10 mouse cellular contexts compared by ENCODE assay signal in the genomic region with DNA sequence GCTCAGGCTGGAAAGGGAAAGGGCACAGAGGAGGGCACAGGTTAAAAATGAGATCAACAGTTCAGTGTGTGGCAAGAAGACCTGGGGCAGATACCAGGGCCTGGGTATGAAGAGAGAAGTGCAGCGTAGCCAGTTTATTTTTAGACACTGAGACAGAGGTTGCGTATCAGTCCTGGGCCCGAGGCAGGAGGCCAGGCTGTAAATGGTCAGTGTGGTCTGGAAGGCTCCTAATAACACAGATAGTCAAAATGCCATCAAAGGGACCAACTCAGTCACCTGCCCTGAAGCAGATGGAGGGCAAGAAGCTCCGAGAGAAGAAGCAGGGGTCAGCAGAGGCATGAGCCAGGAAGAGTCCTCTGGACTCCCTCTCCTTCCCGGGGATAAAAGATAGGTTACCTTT. TPM values are rescaled to one million over a fixed set of nuclear protein-coding genes. Genes with fewer than 3 reads are reported as not detected.
A peak's percentile ranks its signal among the peaks of the same experiment; 100 is the strongest.
DNase-seq lines count a peak whose midpoint lies in the region; ATAC-seq and TF ChIP-seq lines count a peak whose summit lies in the region.
"Had no signal": no experiment of that assay in that cellular context is flagged by ENCODE, and none has a peak within 500 bp of the region (broad histone marks: within the 10 kb centered on the region; RNA-seq: fewer than 3 reads in every experiment).

No protein-coding gene starts in this region.

- no peak for ATAC-seq in hindbrain, embryonic 12.5 days (ENCODE audit: low FRiP score)
- peak; percentile 57 for ATAC-seq in Patski
- no peak for ATAC-seq in liver, embryonic 13.5 days (ENCODE audit: low read depth)

- no peak overlapping the region for H3K4me3 ChIP-seq in hindbrain, embryonic 10.5 days
- H3K4me3 ChIP-seq in hindbrain, embryonic 12.5 days, result no peak overlapping the region
- H3K4me3 ChIP-seq in liver, embryonic 13.5 days (replicated peaks), result no peak overlapping the region
- H3K4me3 ChIP-seq in cerebellum, adult 2 months (replicated peaks; ENCODE audit: insufficient read depth, low read depth, low read length), result no peak overlapping the region

- 84% methylated on average over 5 of the region's 5 CpGs for WGBS in hindbrain, embryonic 10.5 days
- 87% methylated on average over 5 of the region's 5 CpGs for WGBS in hindbrain, embryonic 12.5 days
- WGBS in liver, embryonic 13.5 days (ENCODE audit: insufficient replicate concordance), result 45% methylated on average over 5 of the region's 5 CpGs
- WGBS in cerebellum, adult 2 months, result 55% methylated on average over 5 of the region's 5 CpGs

- H3K27me3 ChIP-seq in hindbrain, embryonic 10.5 days (ENCODE audit: insufficient read depth, poor library complexity, severe bottlenecking), result no peaks in the 10 kb centered on the region
- no peaks in the 10 kb centered on the region for H3K27me3 ChIP-seq in hindbrain, embryonic 12.5 days
- H3K27me3 ChIP-seq in Patski, result no peaks in the 10 kb centered on the region
- H3K27me3 ChIP-seq in liver, embryonic 13.5 days, result no peaks in the 10 kb centered on the region; the same call in 1 of the 2 replicates
- H3K27me3 ChIP-seq in cerebellum, adult 2 months (ENCODE audit: control insufficient read depth, insufficient read depth, low read length), result no peaks in the 10 kb centered on the region

- H3K4me1 ChIP-seq in hindbrain, embryonic 10.5 days (replicated peaks), result peaks cover 90% of the 10 kb centered on the region
- H3K4me1 ChIP-seq in hindbrain, embryonic 12.5 days, result peaks cover 74% of the 10 kb centered on the region
- H3K4me1 ChIP-seq in liver, embryonic 13.5 days (replicated peaks), result peaks cover 89% of the 10 kb centered on the region
- peaks cover 22% of the 10 kb centered on the region for H3K4me1 ChIP-seq in cerebellum, adult 2 months (ENCODE audit: control insufficient read depth, insufficient read depth, low read length)

- H3K9ac ChIP-seq in hindbrain, embryonic 12.5 days, result no peak overlapping the region
- H3K9ac ChIP-seq in liver, embryonic 13.5 days, result 0 out of 2 replicates have a peak overlapping the region, but pooled peaks have one; percentile 23

- H3K4me2 ChIP-seq in hindbrain, embryonic 12.5 days (replicated peaks), result no peak overlapping the region
- 0 out of 2 replicates have a peak overlapping the region, but pooled peaks have one; percentile 2 for H3K4me2 ChIP-seq in liver, embryonic 13.5 days
- H3K4me2 ChIP-seq: midbrain, embryonic 11.5 days had no signal

- no peak for DNase-seq in hindbrain, embryonic 10.5 days (ENCODE audit: low spot score)
- no peak for DNase-seq in Patski (ENCODE audit: low read depth, low spot score)
- DNase-seq in heart, adult 9 months (ENCODE audit: low spot score in 2 of 2), result peak; percentile 69 to 71
- DNase-seq in liver, embryonic 13.5 days, result no peak
- no peak for DNase-seq in right cerebral cortex, adult 2 months (ENCODE audit: low spot score in 2 of 2)
- no peak for DNase-seq in cerebellum, adult 2 months
- no peak for DNase-seq in thymus, postnatal 0 days (ENCODE audit: low spot score)
- DNase-seq: cerebellum, adult 11-12 months had no signal

- H3K9me3 ChIP-seq in hindbrain, embryonic 10.5 days, result no peaks in the 10 kb centered on the region
- no peaks in the 10 kb centered on the region for H3K9me3 ChIP-seq in hindbrain, embryonic 12.5 days (replicated peaks)
- H3K9me3 ChIP-seq in liver, embryonic 13.5 days (replicated peaks), result no peaks in the 10 kb centered on the region

- TF ChIP-seq POLR2A in cerebellum, adult 2 months (IDR thresholded peaks at IDR 0.05; ENCODE audit: borderline replicate concordance, insufficient read depth, low read length), result no peak

- H3K27ac ChIP-seq in hindbrain, embryonic 10.5 days, result 0 out of 2 replicates have a peak overlapping the region, but pooled peaks have one; percentile 40
- H3K27ac ChIP-seq in hindbrain, embryonic 12.5 days, result no peak overlapping the region
- H3K27ac ChIP-seq in liver, embryonic 13.5 days, result no peak overlapping the region; the same call in 1 of the 2 replicates
- no peak overlapping the region for H3K27ac ChIP-seq in cerebellum, adult 2 months (ENCODE audit: insufficient read depth, low read length)

- CTCF ChIA-PET in Patski (lab: Charles Lee), result interaction anchor here (0.7 to 1.7 kb wide), 4 partner anchors 18 to 30 kb away, joined by 3 to 4 read pairs (median 3); no protein-coding TSS in a partner anchor

- 0 out of 2 replicates have a peak, but pooled peaks cover 5% of the 10 kb centered on the region for H3K36me3 ChIP-seq in hindbrain, embryonic 10.5 days
- no peaks in the 10 kb centered on the region for H3K36me3 ChIP-seq in hindbrain, embryonic 12.5 days
- no peaks in the 10 kb centered on the region for H3K36me3 ChIP-seq in liver, embryonic 13.5 days

- in situ Hi-C loops in Patski (cut with MboI; ENCODE audit: low pct_unique_long_range_greater_than_20kb), result no loop called here

- no peak for TF ChIP-seq CTCF in Patski (IDR thresholded peaks at IDR 0.05)
- TF ChIP-seq CTCF in cerebellum, adult 2 months (IDR thresholded peaks at IDR 0.05; ENCODE audit: borderline replicate concordance, insufficient read depth, low read depth, low read length), result no peak

- POLR2A ChIA-PET in Patski (lab: Charles Lee), result interaction anchor here (1.1 kb wide), 1 partner anchor 27 kb away, joined by 3 read pairs; no protein-coding TSS in a partner anchor

RNA-seq across cellular contexts. Expression of a gene that starts 7.4 kb away (rescaled TPM):
- polyA plus RNA-seq in hindbrain, embryonic 10.5 days (2016; fragmentation: Nextera tagmentation; extraction: Ambion mirVana), result 47.0 and 51.1 TPM in 2 replicates
- 50.3 and 52.4 TPM in 2 replicates for polyA plus RNA-seq in hindbrain, embryonic 12.5 days (2016; fragmentation: Nextera tagmentation; extraction: Ambion mirVana)
- 129 TPM for polyA plus RNA-seq in Patski (2021)
- polyA plus RNA-seq in liver, embryonic 13.5 days (2015; fragmentation: Nextera tagmentation; extraction: Ambion mirVana), result 12.0 and 12.3 TPM in 2 replicates
- 34.0 and 35.8 TPM in 2 replicates for polyA plus RNA-seq in cerebellum, adult 2 months (2012; rRNA removed)
- 26.6 and 30.4 TPM in 2 replicates for polyA plus RNA-seq in thymus, postnatal 0 days (2015; fragmentation: Nextera tagmentation; extraction: Ambion mirVana)

RNA-seq across cellular contexts. Expression of a gene that starts 47.9 kb away (rescaled TPM):
- 11.2 and 12.1 TPM in 2 replicates for polyA plus RNA-seq in hindbrain, embryonic 10.5 days (2016; fragmentation: Nextera tagmentation; extraction: Ambion mirVana)
- 14.1 and 14.3 TPM in 2 replicates for polyA plus RNA-seq in hindbrain, embryonic 12.5 days (2016; fragmentation: Nextera tagmentation; extraction: Ambion mirVana)
- 11.7 TPM for polyA plus RNA-seq in Patski (2021)
- polyA plus RNA-seq in liver, embryonic 13.5 days (2015; fragmentation: Nextera tagmentation; extraction: Ambion mirVana), result 16.9 and 19.8 TPM in 2 replicates
- polyA plus RNA-seq in cerebellum, adult 2 months (2012; rRNA removed), result 2.9 and 4.1 TPM in 2 replicates
- polyA plus RNA-seq in thymus, postnatal 0 days (2015; fragmentation: Nextera tagmentation; extraction: Ambion mirVana), result 1.9 and 2.2 TPM in 2 replicates

Comparison
In these comparisons a context has a peak if more than half of its experiments do, and no peak if none do; other contexts are left out.
1. DNase-seq: peak in heart, adult 9 months (2 of 2); none in hindbrain, embryonic 10.5 days (single experiment), Patski (single experiment), liver, embryonic 13.5 days (single experiment), right cerebral cortex, adult 2 months (0 of 2), cerebellum, adult 2 months (0 of 2) and thymus, postnatal 0 days (single experiment).